Mouse (Mus musculus) hindbrain, embryonic 15.5 days (tissue): ENCODE measurements around the gene Olfr71. TPM values are rescaled to one million over a fixed set of nuclear protein-coding genes. Genes with fewer than 3 reads are reported as not detected.

ENCODE experiments used
- ATAC-seq: fragments of 200-750 bp; cut with Nextera tagmentation; 2 replicates; pipeline ENCODE4 v1.8.0; 2017; ENCODE audit warnings: low read depth, moderate number of reproducible peaks, moderate TSS enrichment; ENCODE audit not compliant: low FRiP score
- H3K27ac ChIP-seq: fragments of 300-500 bp; sonication (generic); replicated peaks from 2 replicates; pipeline ENCODE4 v1.5.1; 2015; ENCODE audit warnings: mild to moderate bottlenecking, inconsistent platforms
- H3K27me3 ChIP-seq: fragments of 300-500 bp; sonication (generic); 2 replicates; pipeline ENCODE4 v1.6.1; 2015; ENCODE audit warnings: control low read depth, inconsistent platforms
- H3K36me3 ChIP-seq: fragments of 300-500 bp; sonication (generic); 2 replicates; pipeline ENCODE4 v1.6.1; 2015; ENCODE audit warnings: control low read depth, inconsistent platforms
- H3K4me1 ChIP-seq: fragments of 300-500 bp; sonication (generic); replicated peaks from 2 replicates; pipeline ENCODE4 v1.6.1; 2015; ENCODE audit warnings: control low read depth, inconsistent platforms
- H3K4me2 ChIP-seq: fragments of 300-500 bp; sonication (generic); 2 replicates; pipeline ENCODE4 v1.6.1; 2015; ENCODE audit warnings: moderate library complexity, mild to moderate bottlenecking, inconsistent platforms
- H3K4me3 ChIP-seq: fragments of 300-500 bp; sonication (generic); 2 replicates; pipeline ENCODE4 v1.5.1; 2015; ENCODE audit warnings: mild to moderate bottlenecking, inconsistent platforms
- H3K9ac ChIP-seq: fragments of 300-500 bp; sonication (generic); 2 replicates; pipeline ENCODE4 v1.6.1; 2015; ENCODE audit warnings: inconsistent platforms
- H3K9me3 ChIP-seq: fragments of 300-500 bp; sonication (generic); 2 replicates; pipeline ENCODE4 v1.6.1; 2016; ENCODE audit warnings: control low read depth, inconsistent platforms
- WGBS: fragments of 180-500 bp; shearing (Covaris S2); methylation state at CpG from one replicate; pipeline ENCODE4 v1.1.7; 2015; 5-methylcytosine and 5-hydroxymethylcytosine counted together
- polyA plus RNA-seq: library from polyadenylated mRNA; unstranded; fragments of >200 nt; fragmentation: Nextera tagmentation; extraction: Ambion mirVana; gene quantifications from 2 replicates; pipeline ENCODE4 v1.2.1, GENCODE M21; 2015

Olfr71 gene
- polyA plus RNA-seq, 1 experiment from 2014 or later: not detected

DNA sequence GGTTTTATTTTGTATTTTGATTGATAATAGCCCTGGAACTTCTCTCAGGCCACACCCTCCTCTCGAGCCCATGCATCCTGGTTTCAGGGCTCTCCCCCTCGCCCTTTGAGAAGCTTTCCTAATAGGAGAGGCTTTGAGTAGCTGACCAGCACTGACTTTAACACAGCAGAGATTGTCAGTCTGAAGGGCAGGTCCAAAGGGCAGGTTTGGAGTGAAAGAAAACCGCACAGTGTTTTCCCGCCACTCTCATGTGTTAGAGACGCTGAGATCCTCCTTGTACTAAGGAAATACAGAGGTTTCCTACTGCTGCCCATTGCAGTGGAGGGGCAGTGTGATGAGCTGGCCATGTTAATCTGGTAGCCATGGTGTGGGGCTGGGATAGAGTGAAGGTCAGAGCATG, 35.1 kb downstream of the Olfr71 start:
- H3K27me3 ChIP-seq: no peaks in the 10 kb centered on the region
- no peaks in the 10 kb centered on the region for H3K9me3 ChIP-seq
- H3K9ac ChIP-seq: no peak overlapping the region
- peaks cover 53% of the 10 kb centered on the region for H3K36me3 ChIP-seq
- no peak overlapping the region for H3K4me2 ChIP-seq
- WGBS: 80% methylated on average over 5 of the region's 5 CpGs
- ATAC-seq: no peak
- H3K27ac ChIP-seq: no peak overlapping the region
- H3K4me1 ChIP-seq: peaks cover 31% of the 10 kb centered on the region
- H3K4me3 ChIP-seq: no peak overlapping the region

DNA sequence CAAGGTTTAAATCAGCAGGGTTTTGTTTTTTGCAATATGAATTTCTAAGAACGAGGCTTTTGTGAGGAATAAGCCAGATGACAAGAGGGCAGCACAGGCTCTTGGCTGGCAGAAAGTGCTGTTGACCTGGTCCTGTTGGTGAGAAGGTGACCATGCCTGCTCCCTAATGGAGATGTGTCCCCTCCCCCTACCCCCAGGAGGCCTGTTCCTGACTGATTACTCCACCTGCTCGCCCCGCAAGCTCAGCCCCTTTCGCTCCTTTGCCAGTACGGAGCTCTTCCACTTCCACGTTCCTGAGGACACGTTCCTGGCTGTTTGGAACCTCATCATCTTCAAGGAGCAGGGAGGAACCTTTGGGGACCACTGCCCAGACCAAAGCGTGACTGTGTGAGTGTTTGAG, 36.4 kb downstream of the Olfr71 start:
- H3K27me3 ChIP-seq: no peaks in the 10 kb centered on the region
- 67% methylated on average over 8 of the region's 8 CpGs for WGBS
- no peak overlapping the region for H3K4me3 ChIP-seq
- H3K27ac ChIP-seq: no peak overlapping the region
- peaks cover 46% of the 10 kb centered on the region for H3K36me3 ChIP-seq
- ATAC-seq: no peak
- H3K9ac ChIP-seq: no peak overlapping the region
- no peak overlapping the region for H3K4me2 ChIP-seq
- no peaks in the 10 kb centered on the region for H3K9me3 ChIP-seq
- peaks cover 36% of the 10 kb centered on the region for H3K4me1 ChIP-seq

DNA sequence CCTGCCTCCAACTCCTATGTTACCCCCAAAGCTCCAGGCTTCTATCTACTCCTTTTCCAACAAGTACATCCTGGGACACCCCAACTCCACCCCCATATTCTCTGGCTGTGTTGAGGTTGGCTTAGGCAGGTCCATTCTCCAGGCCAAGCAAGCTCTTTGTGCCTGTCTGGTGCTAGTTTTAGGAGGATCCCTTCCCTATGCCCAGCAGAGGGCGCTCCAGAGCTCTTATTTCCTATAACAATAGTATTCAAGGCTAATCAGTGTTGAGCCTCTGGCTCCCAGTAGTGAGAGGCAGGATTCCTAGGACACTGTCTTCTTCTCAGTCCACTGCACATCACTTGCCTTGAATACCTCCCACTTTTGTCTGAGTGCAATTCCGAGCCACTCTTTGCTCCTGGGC, 38.0 kb downstream of the Olfr71 start:
- Histone ChIP-seq H3K36me3 (peaks cover 31% of the 10 kb centered on the region), H3K27me3 (no peaks in the 10 kb centered on the region), H3K4me3 (peak overlapping the region; percentile 93; the same call in 1 of the 2 replicates), H3K9ac (no peak overlapping the region), H3K9me3 (no peaks in the 10 kb centered on the region), H3K4me2 (peak overlapping the region; percentile 91), H3K27ac (no peak overlapping the region), H3K4me1 (peaks cover 41% of the 10 kb centered on the region)
- ATAC-seq: peak; percentile 28; the same call in 1 of the 2 replicates
- WGBS: 0% methylated on average over 2 of the region's 2 CpGs

DNA sequence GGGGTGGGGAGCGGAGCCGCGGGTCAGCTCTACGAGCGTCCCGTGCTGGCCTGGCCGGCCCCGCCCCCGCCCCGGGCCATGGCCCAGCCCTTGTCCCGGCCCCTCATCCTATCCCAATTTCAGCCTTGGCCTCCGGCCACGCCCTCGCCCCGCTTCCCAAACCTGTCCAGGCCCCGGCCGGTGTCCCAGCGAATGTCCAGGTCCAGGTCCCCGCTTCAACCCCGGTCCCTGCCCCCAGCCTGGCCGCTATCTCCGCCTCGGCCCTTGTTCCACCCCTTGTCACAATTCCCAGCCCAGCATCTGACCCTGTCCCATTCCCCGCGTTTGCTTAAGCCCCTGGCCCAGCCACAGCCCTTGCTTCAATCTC, 40.6 kb downstream of the Olfr71 start:
- H3K4me2 ChIP-seq: peak overlapping the region; percentile 91
- H3K27ac ChIP-seq: peak overlapping the region; percentile 75
- no peaks in the 10 kb centered on the region for H3K9me3 ChIP-seq
- peak; percentile 72 for ATAC-seq
- peaks cover 41% of the 10 kb centered on the region for H3K4me1 ChIP-seq
- peaks cover 4% of the 10 kb centered on the region for H3K27me3 ChIP-seq
- H3K9ac ChIP-seq: peak overlapping the region; percentile 97
- peaks cover 6% of the 10 kb centered on the region for H3K36me3 ChIP-seq
- WGBS: under 1% methylated on average over 25 of the region's 25 CpGs
- H3K4me3 ChIP-seq: peak overlapping the region; percentile 93

- Histone ChIP-seq H3K4me3 (peak within 1 kb of the TSS; percentile 93), H3K27me3 (peaks cover 5% of the 10 kb centered on the region), H3K4me1 (peaks cover 41% of the 10 kb centered on the region), H3K4me2 (peak within 1 kb of the TSS; percentile 91), H3K9me3 (no peaks in the 10 kb centered on the region), H3K36me3 (peaks cover under 1% of the 10 kb centered on the region; the same call in 1 of the 2 replicates), H3K27ac (peak within 1 kb of the TSS; percentile 75), H3K9ac (peak within 1 kb of the TSS; percentile 97)
- ATAC-seq: peak; percentile 96
- under 1% methylated on average over 36 of the region's 41 CpGs for WGBS
Observed at GRCm38 (mm10) chr4:43668782-43669427, 41.1 kb downstream of the Olfr71 start, which contains the start of the genes Tmem8b and Fam221b. Gene Tmem8b, plus strand, starts transcription at chr4:43668971. Gene Fam221b, minus strand, starts transcription at chr4:43669145.

DNA sequence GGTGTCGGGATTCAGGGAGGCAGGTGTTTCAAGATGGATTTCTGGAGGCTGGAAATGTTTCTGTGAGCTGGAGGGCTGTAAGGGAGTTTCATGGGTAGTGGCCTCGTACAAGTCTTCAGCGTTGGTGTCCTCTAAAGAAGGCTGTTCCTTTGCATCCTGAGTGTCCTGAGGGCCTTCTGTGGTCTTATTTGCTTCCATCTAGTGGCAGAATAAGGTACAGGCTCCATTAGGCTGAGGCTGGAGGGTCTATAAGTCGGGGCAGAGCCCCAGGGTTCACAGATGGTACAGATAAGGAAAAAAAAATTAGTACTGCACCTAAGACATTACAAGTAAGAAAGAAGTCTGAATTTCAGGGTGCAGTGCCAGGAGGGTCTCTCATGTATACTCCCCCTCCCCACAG, 43.6 kb downstream of the Olfr71 start:
- no peak for ATAC-seq
- H3K27ac ChIP-seq: no peak overlapping the region
- no peak overlapping the region for H3K4me3 ChIP-seq
- peaks cover 24% of the 10 kb centered on the region for H3K27me3 ChIP-seq
- peaks cover 24% of the 10 kb centered on the region for H3K4me1 ChIP-seq
- WGBS: 22% methylated on average over 4 of the region's 4 CpGs
- no peaks in the 10 kb centered on the region for H3K9me3 ChIP-seq
- H3K36me3 ChIP-seq: no peaks in the 10 kb centered on the region
- H3K9ac ChIP-seq: no peak overlapping the region
- H3K4me2 ChIP-seq: no peak overlapping the region

DNA sequence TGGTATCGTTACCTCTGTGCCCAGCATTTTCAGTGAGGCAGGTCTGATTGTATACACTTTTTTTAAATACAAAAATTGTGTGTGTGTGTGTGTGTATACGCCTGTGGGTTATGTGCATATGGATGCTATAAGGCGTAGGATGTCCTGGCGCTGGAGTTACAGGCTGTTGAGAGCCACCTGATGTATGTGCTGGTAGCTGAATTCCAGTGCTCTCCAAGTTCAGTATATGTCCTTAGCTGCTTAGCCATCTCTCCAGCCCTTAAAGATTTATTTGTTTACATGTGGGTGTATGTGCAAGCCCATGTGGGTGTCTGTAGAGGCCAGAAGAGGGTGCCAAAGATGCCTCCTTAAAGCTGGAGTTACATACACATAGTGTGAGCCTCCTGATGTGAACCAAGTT, 52.9 kb downstream of the Olfr71 start:
- Histone ChIP-seq H3K9ac (0 out of 2 replicates have a peak overlapping the region, but pooled peaks have one; percentile 40), H3K27me3 (peaks cover 8% of the 10 kb centered on the region; the same call in 1 of the 2 replicates), H3K9me3 (no peaks in the 10 kb centered on the region), H3K4me3 (peak overlapping the region; percentile 92), H3K27ac (peak overlapping the region; percentile 95; the same call in 1 of the 2 replicates), H3K4me2 (peak overlapping the region; percentile 81), H3K36me3 (no peaks in the 10 kb centered on the region), H3K4me1 (peaks cover 23% of the 10 kb centered on the region)
- whole genome bisulfite sequencing: 60% methylated on average over 4 of the region's 4 CpGs
- ATAC-seq: no peak

DNA sequence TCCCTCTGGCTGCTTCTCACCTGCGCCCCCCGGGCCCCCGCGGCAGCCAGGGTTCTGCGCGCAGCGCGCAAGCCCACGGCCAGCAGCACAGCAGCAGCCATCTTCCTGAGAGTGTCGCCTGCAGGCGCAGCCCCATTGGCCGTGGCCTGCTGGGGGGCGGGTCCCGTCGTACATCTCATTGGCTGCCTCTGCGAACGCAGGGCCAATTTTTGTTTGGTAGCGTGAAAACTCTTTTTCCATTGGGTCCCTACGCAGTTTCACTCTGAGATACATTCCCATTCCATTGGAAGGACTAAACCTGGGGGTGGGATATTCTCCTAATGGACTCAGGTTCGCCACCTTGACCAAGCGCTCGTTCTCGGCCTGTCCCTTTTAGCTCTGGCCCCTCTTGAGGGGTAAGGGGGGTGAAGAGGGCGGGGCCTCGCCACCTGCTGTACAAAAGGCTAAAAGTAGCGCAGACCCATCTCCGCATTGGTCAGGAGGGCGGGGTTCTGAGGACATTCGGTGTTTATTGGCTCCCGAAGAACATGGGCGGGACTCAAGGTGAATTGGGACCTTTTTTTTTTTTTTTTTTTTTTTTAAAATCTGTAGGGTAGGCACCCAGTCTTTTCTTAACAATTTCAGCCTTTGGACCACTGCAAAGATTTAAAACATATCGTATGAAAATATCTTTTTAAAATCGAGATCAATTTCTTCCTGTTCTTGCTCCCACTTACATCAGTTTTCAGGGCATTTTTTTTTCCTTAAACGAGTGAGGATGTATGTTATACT, 53.5 kb downstream of the Olfr71 start, which contains the start of gene Hint2:
Gene Hint2, minus strand, starts transcription at position 128 of the 771 bp plus-strand sequence.
- Histone ChIP-seq H3K4me3 (peak within 1 kb of the TSS; percentile 92), H3K4me1 (peaks cover 23% of the 10 kb centered on the region), H3K9ac (peak within 1 kb of the TSS; percentile 93), H3K27ac (peak within 1 kb of the TSS; percentile 95), H3K27me3 (peaks cover 2% of the 10 kb centered on the region; the same call in 1 of the 2 replicates), H3K36me3 (no peaks in the 10 kb centered on the region), H3K9me3 (no peaks in the 10 kb centered on the region), H3K4me2 (peak within 1 kb of the TSS; percentile 81)
- ATAC-seq: peak; percentile 97
- WGBS: 1% methylated on average over 34 of the region's 34 CpGs

DNA sequence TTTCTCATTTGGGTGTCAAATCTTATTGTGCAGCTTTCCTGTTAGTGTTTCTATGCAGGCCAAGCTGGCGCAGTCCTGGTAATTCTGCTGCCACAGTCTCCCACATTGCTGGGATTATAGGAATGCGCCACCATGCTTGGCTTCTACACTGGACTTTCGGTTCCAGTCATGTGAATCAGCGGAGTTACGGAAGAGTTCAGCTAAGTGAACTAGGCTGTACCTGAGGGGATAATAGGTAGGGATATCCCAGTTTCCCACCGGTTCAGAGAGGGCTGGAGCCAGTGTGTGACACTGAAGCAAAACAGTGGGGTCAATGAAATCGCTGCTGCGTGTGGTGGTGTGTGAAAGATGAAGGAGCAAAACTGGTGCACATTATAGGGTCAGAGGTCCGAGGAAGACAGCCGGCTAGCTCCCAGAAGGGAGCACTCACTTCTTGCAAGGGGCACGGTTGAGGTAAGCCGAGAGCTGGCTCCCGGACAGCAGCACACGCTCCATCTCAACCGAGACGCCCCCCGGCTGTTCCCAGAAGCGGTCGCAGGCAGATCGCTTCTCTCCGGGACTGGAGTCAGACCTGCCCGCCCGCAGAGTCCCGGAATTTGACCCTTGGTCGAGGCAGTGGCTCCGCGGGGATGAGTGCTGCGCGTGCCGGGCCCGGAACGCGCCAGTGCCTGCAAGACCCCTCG, 54.3 kb downstream of the Olfr71 start:
- peak overlapping the region; percentile 81 for H3K4me2 ChIP-seq
- WGBS: 5% methylated on average over 34 of the region's 34 CpGs
- peak overlapping the region; percentile 93 for H3K9ac ChIP-seq
- 0 out of 2 replicates have a peak, but pooled peaks cover under 1% of the 10 kb centered on the region for H3K36me3 ChIP-seq
- H3K4me1 ChIP-seq: peaks cover 23% of the 10 kb centered on the region
- H3K9me3 ChIP-seq: no peaks in the 10 kb centered on the region
- no peaks in the 10 kb centered on the region for H3K27me3 ChIP-seq
- H3K4me3 ChIP-seq: peak overlapping the region; percentile 92
- no peak for ATAC-seq
- peak overlapping the region; percentile 95 for H3K27ac ChIP-seq
